Mouse (Mus musculus) adrenal gland, adult 2 months (tissue): ENCODE measurements around the gene Slc39a5. TPM values are rescaled to one million over a fixed set of nuclear protein-coding genes. Genes with fewer than 3 reads are reported as not detected.

Source experiments
- DNase-seq: peaks from one replicate; pipeline ENCODE4 v3.0.0; 2021
- microRNA-seq, 2 experiments: library from miRNA; unstranded; fragments of <30 nt; microRNA quantifications; one replicate each; pipeline ENCODE4 v1.2.0; 2021
- polyA plus RNA-seq: library from polyadenylated mRNA; depleted of rRNA; stranded (reverse); fragments of >200 nt; gene quantifications from 2 replicates; pipeline ENCODE4 v1.2.3, GENCODE M21; 2012; rRNA removed
- total RNA-seq, 2 experiments: library from RNA; stranded (reverse); gene quantifications; 2 replicates each; pipeline ENCODE4 v1.2.3; 2021

The Slc39a5 gene
- total and polyA plus RNA-seq, 3 experiments = not detected

DNA sequence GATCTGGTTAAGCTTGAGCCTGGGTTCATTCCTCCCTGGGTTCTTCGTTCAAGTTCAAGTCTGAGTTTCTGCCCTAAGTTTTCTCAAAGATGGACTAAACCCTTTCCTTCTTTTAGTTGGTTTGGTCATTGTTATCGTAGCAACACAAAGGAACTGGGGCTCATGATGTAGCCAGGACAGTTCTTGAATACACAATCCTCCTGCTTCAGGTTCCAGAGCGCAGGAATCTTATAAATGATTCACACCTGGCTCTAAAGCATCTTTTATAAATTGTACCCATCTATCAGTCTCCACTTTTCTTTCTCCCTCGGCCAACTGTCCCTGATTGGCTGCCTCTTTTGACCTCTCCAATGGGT lies 25.0 kb downstream of the Slc39a5 start:
- DNase-seq = no peak

DNA sequence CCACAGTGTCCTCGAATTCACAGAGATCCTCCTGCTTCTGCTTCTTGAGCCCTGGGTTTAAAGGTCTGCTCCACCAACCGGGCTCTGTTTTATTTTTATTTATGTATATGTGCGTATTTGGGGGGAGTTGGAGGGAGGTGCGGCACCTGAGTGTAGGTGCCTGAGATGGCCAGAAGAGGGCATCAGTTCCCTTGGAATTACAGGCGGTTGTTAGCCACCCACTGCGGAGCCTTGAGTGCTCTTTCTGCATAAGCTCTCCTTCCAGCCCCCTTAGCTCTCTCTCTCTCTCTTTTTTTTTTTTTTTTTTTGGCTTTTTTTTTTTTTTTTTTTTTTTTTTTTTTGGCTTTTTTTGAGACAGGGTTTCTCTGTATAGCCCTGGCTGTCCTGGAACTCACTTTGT lies 26.6 kb downstream of the Slc39a5 start:
- no peak for DNase-seq

DNA sequence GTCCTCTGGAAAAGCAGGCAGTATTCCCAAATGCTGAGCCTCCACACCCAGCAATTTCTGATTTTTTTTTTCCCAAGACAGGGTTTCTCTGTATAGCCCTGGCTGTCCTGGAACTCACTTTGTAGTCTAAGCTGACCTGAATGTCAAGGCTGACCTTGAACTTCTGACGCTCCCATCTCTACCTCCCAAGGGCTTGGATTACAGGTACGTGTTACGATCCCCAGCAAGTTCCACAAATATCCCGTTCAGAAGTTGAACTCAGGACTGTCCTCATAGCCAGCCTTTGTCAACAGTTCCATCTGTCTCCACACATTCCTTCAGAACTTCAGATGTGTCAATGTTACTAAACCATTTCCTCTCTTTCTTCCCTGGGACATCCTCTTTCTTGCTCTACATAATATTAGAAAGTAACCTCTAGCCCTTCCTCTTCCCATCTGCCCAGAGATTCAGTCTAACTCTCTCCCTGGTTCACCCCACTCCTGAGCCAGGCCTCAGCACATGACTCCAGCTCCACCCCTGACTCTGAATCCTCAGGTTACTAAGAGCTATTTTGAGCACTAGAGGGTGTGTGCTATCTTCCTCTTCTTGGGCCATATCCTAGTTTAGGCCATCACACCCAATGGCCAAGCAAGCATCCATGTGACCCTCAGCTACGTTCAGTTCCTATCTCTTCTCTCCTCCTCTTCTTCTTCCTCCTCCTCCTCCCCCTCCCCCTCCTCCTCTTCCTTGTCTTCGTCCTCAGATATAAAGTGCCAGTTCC lies 27.9 kb downstream of the Slc39a5 start:
- no peak for DNase-seq

GRCm38 (mm10) chr10:128372142-128372541 lies 28.9 kb downstream of the Slc39a5 start:
- DNase-seq = no peak

GRCm38 (mm10) chr10:128370601-128371000 lies 30.4 kb downstream of the Slc39a5 start:
- no peak for DNase-seq

GRCm38 (mm10) chr10:128370021-128370420 lies 31.0 kb downstream of the Slc39a5 start:
- DNase-seq = no peak

- no peak for DNase-seq
These were observed 31.4 kb downstream of the Slc39a5 start for GRCm38 (mm10) chr10:128369599-128369998.

- DNase-seq = no peak
These were observed 31.8 kb downstream of the Slc39a5 start for GRCm38 (mm10) chr10:128369218-128369543.

DNA sequence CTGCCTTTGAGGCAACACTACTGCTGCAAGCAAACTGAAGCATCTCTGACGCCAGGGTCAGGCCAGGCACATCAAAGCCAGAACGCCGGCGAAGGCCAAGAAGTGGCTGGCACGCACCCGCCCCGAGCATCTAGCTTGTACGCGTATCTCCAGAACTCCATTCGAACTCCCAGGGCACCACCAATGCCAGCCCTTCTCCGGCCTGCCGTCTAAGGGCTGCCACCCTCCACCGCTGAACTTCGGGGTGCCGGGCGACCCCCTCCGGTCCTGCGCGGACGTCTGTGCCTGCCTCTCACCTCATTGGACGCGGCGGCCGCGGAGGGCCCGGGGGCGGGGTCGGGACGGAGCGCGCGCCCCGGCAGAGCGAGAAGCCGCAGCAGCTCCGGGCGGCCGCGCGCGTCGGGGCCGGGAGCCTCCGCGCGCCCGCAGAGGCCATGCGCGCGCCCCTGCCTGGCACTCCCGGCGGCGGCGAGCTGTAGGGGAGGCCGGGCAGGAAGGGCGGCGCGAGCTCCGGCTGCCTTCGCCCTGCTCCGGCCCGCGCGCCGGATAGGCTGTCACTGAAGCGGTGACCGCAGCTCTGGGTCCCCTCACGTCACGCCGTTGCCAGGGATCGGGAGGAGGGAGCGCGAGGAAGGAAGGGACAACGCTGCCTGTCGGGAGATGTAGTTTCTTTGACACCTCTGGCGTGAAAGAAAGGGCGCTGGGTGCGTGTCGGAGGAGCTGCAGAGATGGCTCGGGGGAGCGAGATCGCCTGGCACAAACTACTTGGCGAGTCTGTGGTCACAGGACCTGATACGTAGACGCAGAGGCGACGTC lies 32.4 kb downstream of the Slc39a5 start, which contains the start of gene Coq10a:
Gene Coq10a (minus strand): TSS at position 596 of the 816 bp plus-strand sequence.
- peak; percentile 96 for DNase-seq

GRCm38 (mm10) chr10:128367899-128368401 lies 33.1 kb downstream of the Slc39a5 start:
- no peak for DNase-seq

GRCm38 (mm10) chr10:128362568-128362967 lies 38.5 kb downstream of the Slc39a5 start:
- peak; percentile 62 for DNase-seq

- DNase-seq = no peak
These were observed 39.2 kb downstream of the Slc39a5 start for GRCm38 (mm10) chr10:128361836-128362235.

GRCm38 (mm10) chr10:128359226-128359625 lies 41.8 kb downstream of the Slc39a5 start:
- DNase-seq = peak; percentile 76

- peak; percentile 69 for DNase-seq
These were observed 42.2 kb downstream of the Slc39a5 start for GRCm38 (mm10) chr10:128358796-128359195.

- no peak for DNase-seq
These were observed 53.5 kb downstream of the Slc39a5 start for GRCm38 (mm10) chr10:128347541-128347940.

Small RNAs within 50 kb of the gene (microRNA-seq; reads per million reads assigned to microRNA genes)
- gene Gm25361 (0 reads per million in 2 experiments), gene Gm26308 (0 reads per million in 2 experiments), gene Mir6914 (0.44 to 0.83 reads per million in 2 experiments), gene Mir6915 (0.22 to 1.2 reads per million in 2 experiments)

Other genes starting within 250 kb of the Slc39a5 start
- gene Rbms2, start 220.9 kb downstream of the Slc39a5 start, total RNA-seq = 100 to 1,000 TPM in 1 of 2 experiments, 10 to 100 TPM in 1; 99.3 to 124 TPM
- 118 and 130 TPM in 2 replicates for gene Rbms2, start 220.9 kb downstream of the Slc39a5 start, polyA plus RNA-seq
- gene Gls2, start 206.8 kb downstream of the Slc39a5 start, total RNA-seq = 1 to 10 TPM; 2.5 to 3.7 TPM
- 3.8 and 7.5 TPM in 2 replicates for gene Gls2, start 206.8 kb downstream of the Slc39a5 start, polyA plus RNA-seq
- gene Spryd4, start 189.4 kb downstream of the Slc39a5 start, total RNA-seq = 10 to 100 TPM; 14.3 to 17.0 TPM
- gene Spryd4, start 189.4 kb downstream of the Slc39a5 start, polyA plus RNA-seq = 5.8 and 7.4 TPM in 2 replicates
- gene Mip, start 175.4 kb downstream of the Slc39a5 start, total RNA-seq = not detected
- not detected in 2 replicates for gene Mip, start 175.4 kb downstream of the Slc39a5 start, polyA plus RNA-seq
- gene Timeless, start 169.2 kb downstream of the Slc39a5 start, total RNA-seq = 1 to 10 TPM; 4.8 to 7.2 TPM
- 1.9 and 2.8 TPM in 2 replicates for gene Timeless, start 169.2 kb downstream of the Slc39a5 start, polyA plus RNA-seq
- gene Apon, start 147.1 kb downstream of the Slc39a5 start, total RNA-seq = 1 to 10 TPM in 1 of 2 experiments, not detected in 1; 1.5 TPM
- 0.10 and 0.40 TPM in 2 replicates for gene Apon, start 147.1 kb downstream of the Slc39a5 start, polyA plus RNA-seq
- gene Apof, start 132.6 kb downstream of the Slc39a5 start, total RNA-seq = 10 to 100 TPM in 1 of 2 experiments, under 1 TPM in 1; 0.76 to 19.1 TPM
- gene Apof, start 132.6 kb downstream of the Slc39a5 start, polyA plus RNA-seq = 11.0 and 25.2 TPM in 2 replicates
- gene Stat2, start 130.7 kb downstream of the Slc39a5 start, total RNA-seq = 10 to 100 TPM; 24.0 to 33.5 TPM
- 37.3 and 39.2 TPM in 2 replicates for gene Stat2, start 130.7 kb downstream of the Slc39a5 start, polyA plus RNA-seq
- gene Il23a, start 102.5 kb downstream of the Slc39a5 start, total RNA-seq = not detected
- not detected in 2 replicates for gene Il23a, start 102.5 kb downstream of the Slc39a5 start, polyA plus RNA-seq
- gene Pan2, start 97.9 kb downstream of the Slc39a5 start, total RNA-seq = 10 to 100 TPM; 13.8 to 18.3 TPM
- 17.2 and 20.4 TPM in 2 replicates for gene Pan2, start 97.9 kb downstream of the Slc39a5 start, polyA plus RNA-seq
- 100 to 1,000 TPM; 180 to 204 TPM for gene Cnpy2, start 78.8 kb downstream of the Slc39a5 start, total RNA-seq
- 20.1 and 28.6 TPM in 2 replicates for gene Cnpy2, start 78.8 kb downstream of the Slc39a5 start, polyA plus RNA-seq
- gene Cs, start 63.5 kb downstream of the Slc39a5 start, total RNA-seq = 100 to 1,000 TPM; 391 to 444 TPM
- 315 and 332 TPM in 2 replicates for gene Cs, start 63.5 kb downstream of the Slc39a5 start, polyA plus RNA-seq
- gene Coq10a, start 32.2 kb downstream of the Slc39a5 start, total RNA-seq = 10 to 100 TPM; 72.2 to 77.1 TPM
- gene Coq10a, start 32.2 kb downstream of the Slc39a5 start, polyA plus RNA-seq = 44.2 and 116 TPM in 2 replicates
- 10 to 100 TPM; 48.3 to 59.3 TPM for gene Ankrd52, start 24.1 kb downstream of the Slc39a5 start, total RNA-seq
- 44.2 and 53.1 TPM in 2 replicates for gene Ankrd52, start 24.1 kb downstream of the Slc39a5 start, polyA plus RNA-seq
- 10 to 100 TPM; 79.3 to 93.8 TPM for gene Nabp2, start 10.3 kb upstream of the Slc39a5 start, total RNA-seq
- gene Nabp2, start 10.3 kb upstream of the Slc39a5 start, polyA plus RNA-seq = 21.3 and 22.2 TPM in 2 replicates
- 10 to 100 TPM; 39.1 to 41.7 TPM for gene Rnf41, start 10.4 kb upstream of the Slc39a5 start, total RNA-seq
- gene Rnf41, start 10.4 kb upstream of the Slc39a5 start, polyA plus RNA-seq = 24.4 and 28.4 TPM in 2 replicates
- gene Smarcc2, start 58.0 kb upstream of the Slc39a5 start, total RNA-seq = 100 to 1,000 TPM; 120 to 128 TPM
- gene Smarcc2, start 58.0 kb upstream of the Slc39a5 start, polyA plus RNA-seq = 129 and 130 TPM in 2 replicates
- 100 to 1,000 TPM; 786 to 985 TPM for gene Myl6, start 92.9 kb upstream of the Slc39a5 start, total RNA-seq
- gene Myl6, start 92.9 kb upstream of the Slc39a5 start, polyA plus RNA-seq = 324 and 445 TPM in 2 replicates
- gene Myl6b, start 97.5 kb upstream of the Slc39a5 start, total RNA-seq = 1 to 10 TPM; 6.2 to 8.3 TPM
- 5.1 and 5.7 TPM in 2 replicates for gene Myl6b, start 97.5 kb upstream of the Slc39a5 start, polyA plus RNA-seq
- gene Esyt1, start 124.6 kb upstream of the Slc39a5 start, total RNA-seq = 10 to 100 TPM; 26.1 to 32.6 TPM
- 52.8 and 59.6 TPM in 2 replicates for gene Esyt1, start 124.6 kb upstream of the Slc39a5 start, polyA plus RNA-seq
- gene Zc3h10, start 146.5 kb upstream of the Slc39a5 start, total RNA-seq = 10 to 100 TPM; 11.7 to 12.3 TPM
- gene Zc3h10, start 146.5 kb upstream of the Slc39a5 start, polyA plus RNA-seq = 16.0 and 16.3 TPM in 2 replicates
- 1,000 to 10,000 TPM; 3,028 to 3,144 TPM for gene Rpl41, start 148.1 kb upstream of the Slc39a5 start, total RNA-seq
- gene Rpl41, start 148.1 kb upstream of the Slc39a5 start, polyA plus RNA-seq = 1,154 and 1,178 TPM in 2 replicates
- 10 to 100 TPM; 79.7 to 88.2 TPM for gene Pa2g4, start 164.8 kb upstream of the Slc39a5 start, total RNA-seq
- 6.4 and 8.6 TPM in 2 replicates for gene Pa2g4, start 164.8 kb upstream of the Slc39a5 start, polyA plus RNA-seq
- gene Erbb3, start 188.4 kb upstream of the Slc39a5 start, total RNA-seq = 1 to 10 TPM; 2.3 to 3.8 TPM
- gene Erbb3, start 188.4 kb upstream of the Slc39a5 start, polyA plus RNA-seq = 1.1 and 1.3 TPM in 2 replicates
- 100 to 1,000 TPM; 715 to 972 TPM for gene Rps26, start 225.5 kb upstream of the Slc39a5 start, total RNA-seq
- gene Rps26, start 225.5 kb upstream of the Slc39a5 start, polyA plus RNA-seq = 581 and 897 TPM in 2 replicates
- 1 to 10 TPM; 1.9 to 2.6 TPM for gene Ikzf4, start 244.8 kb upstream of the Slc39a5 start, total RNA-seq
- gene Ikzf4, start 244.8 kb upstream of the Slc39a5 start, polyA plus RNA-seq = 3.1 and 3.5 TPM in 2 replicates